Mouse (Mus musculus) liver, embryonic 16.5 days (tissue): ENCODE results near the gene Olfr729. TPM values are rescaled to one million over a fixed set of nuclear protein-coding genes. Genes with fewer than 3 reads are reported as not detected.

Experiments used
- ATAC-seq: fragments of 200-750 bp; cut with Nextera tagmentation; 2 replicates; pipeline ENCODE4 v1.8.0; 2017; ENCODE audit warnings: low read depth, mild to moderate bottlenecking, moderate number of reproducible peaks, moderate library complexity
- H3K27ac ChIP-seq: fragments of 300-500 bp; sonication (generic); 2 replicates; pipeline ENCODE4 v1.5.1; 2014; ENCODE audit warnings: mild to moderate bottlenecking, low read length
- H3K27me3 ChIP-seq: fragments of 300-500 bp; sonication (generic); 2 replicates; pipeline ENCODE4 v1.6.1; 2014; ENCODE audit warnings: low read depth, low read length, mixed read lengths; ENCODE audit not compliant: control insufficient read depth, insufficient read depth
- H3K36me3 ChIP-seq: fragments of 300-500 bp; sonication (generic); 2 replicates; pipeline ENCODE4 v1.6.1; 2014; ENCODE audit warnings: mild to moderate bottlenecking; ENCODE audit not compliant: control insufficient read depth, insufficient read depth
- H3K4me1 ChIP-seq: fragments of 300-500 bp; sonication (generic); 2 replicates; pipeline ENCODE4 v1.6.1; 2014; ENCODE audit warnings: low read depth, low read length, mixed read lengths; ENCODE audit not compliant: control insufficient read depth
- H3K4me2 ChIP-seq: fragments of 300-500 bp; sonication (generic); 2 replicates; pipeline ENCODE4 v1.6.1; 2014; ENCODE audit warnings: low read depth, low read length, mixed read lengths
- H3K4me3 ChIP-seq: fragments of 300-500 bp; sonication (generic); 2 replicates; pipeline ENCODE4 v1.5.1; 2014; ENCODE audit warnings: low read depth, mild to moderate bottlenecking, low read length
- H3K9ac ChIP-seq: fragments of 300-500 bp; sonication (generic); 2 replicates; pipeline ENCODE4 v1.6.1; 2014; ENCODE audit warnings: low read depth, low read length
- H3K9me3 ChIP-seq: fragments of 300-500 bp; sonication (generic); replicated peaks from 2 replicates; pipeline ENCODE4 v1.6.1; 2016; ENCODE audit warnings: low read length; ENCODE audit not compliant: control insufficient read depth
- WGBS: fragments of 180-500 bp; shearing (Covaris S2); extraction: QIAGEN DNeasy Blood & Tissue Kit; methylation state at CpG from one replicate; pipeline ENCODE4 v1.1.7; 2014; ENCODE audit not compliant: insufficient replicate concordance; 5-methylcytosine and 5-hydroxymethylcytosine counted together
- polyA plus RNA-seq: library from polyadenylated mRNA; unstranded; fragments of >200 nt; fragmentation: Nextera tagmentation; extraction: Ambion mirVana; gene quantifications from 2 replicates; pipeline ENCODE4 v1.2.1, GENCODE M21; 2015

The Olfr729 gene
- polyA plus RNA-seq, result not detected in 2 replicates

- Histone ChIP-seq H3K4me1 (no peaks in the 10 kb centered on the region), H3K27me3 (no peaks in the 10 kb centered on the region), H3K4me2 (no peak within 1 kb of the TSS), H3K9me3 (no peaks in the 10 kb centered on the region), H3K36me3 (no peaks in the 10 kb centered on the region), H3K27ac (no peak within 1 kb of the TSS), H3K4me3 (no peak within 1 kb of the TSS), H3K9ac (no peak within 1 kb of the TSS)
- ATAC-seq, result no peak
These were observed at the start of gene Olfr729 for GRCm38 (mm10) chr14:50152810-50153209. TSS of gene Olfr729 (minus strand) at chr14:50152910.

GRCm38 (mm10) chr14:50188098-50188497, 35.4 kb upstream of the Olfr729 start, which contains the start of gene Olfr730:
TSS of gene Olfr730 (minus strand) at chr14:50188198.
- Histone ChIP-seq H3K4me1 (no peaks in the 10 kb centered on the region), H3K36me3 (no peaks in the 10 kb centered on the region), H3K27ac (no peak within 1 kb of the TSS), H3K9me3 (no peaks in the 10 kb centered on the region), H3K9ac (no peak within 1 kb of the TSS), H3K4me2 (no peak within 1 kb of the TSS), H3K4me3 (no peak within 1 kb of the TSS), H3K27me3 (no peaks in the 10 kb centered on the region)
- 34% methylated on average over 1 of the region's 1 CpGs for WGBS
- ATAC-seq, result no peak

GRCm38 (mm10) chr14:50142580-50142979, 10.1 kb downstream of the Olfr729 start, which contains the start of gene Olfr728:
TSS of gene Olfr728 (minus strand) at chr14:50142680.
- no peaks in the 10 kb centered on the region for H3K9me3 ChIP-seq
- H3K4me2 ChIP-seq, result no peak within 1 kb of the TSS
- no peaks in the 10 kb centered on the region for H3K36me3 ChIP-seq
- no peak for ATAC-seq
- H3K27me3 ChIP-seq, result no peaks in the 10 kb centered on the region
- no peaks in the 10 kb centered on the region for H3K4me1 ChIP-seq
- 70% methylated on average over 5 of the region's 5 CpGs for WGBS
- no peak within 1 kb of the TSS for H3K9ac ChIP-seq
- no peak within 1 kb of the TSS for H3K4me3 ChIP-seq
- no peak within 1 kb of the TSS for H3K27ac ChIP-seq

DNA sequence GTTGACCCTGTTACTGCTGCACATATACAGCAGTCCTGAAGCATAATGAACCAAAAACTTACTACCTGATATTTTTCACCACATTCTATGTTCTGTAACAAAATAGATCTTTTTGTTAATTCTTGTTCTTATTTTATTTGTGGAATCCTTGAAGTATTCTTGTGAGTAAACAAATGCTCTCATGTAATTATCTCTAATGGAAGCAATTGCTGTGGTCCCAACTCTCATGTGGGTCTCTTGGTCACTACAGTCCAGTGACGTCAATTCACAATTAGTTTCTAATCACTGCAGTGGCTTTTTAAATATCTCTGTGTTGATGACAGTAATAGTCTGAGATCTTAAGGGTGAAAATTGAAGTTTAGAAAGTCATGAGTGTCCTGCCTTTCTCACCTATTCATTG, 29.8 kb downstream of the Olfr729 start, which contains the start of gene Olfr727:
TSS of gene Olfr727 (plus strand) at position 301 of the 400 bp plus-strand sequence.
- Histone ChIP-seq H3K36me3 (no peaks in the 10 kb centered on the region), H3K4me1 (no peaks in the 10 kb centered on the region), H3K4me3 (no peak within 1 kb of the TSS), H3K27ac (no peak within 1 kb of the TSS), H3K9me3 (no peaks in the 10 kb centered on the region), H3K4me2 (no peak within 1 kb of the TSS), H3K27me3 (no peaks in the 10 kb centered on the region), H3K9ac (no peak within 1 kb of the TSS)
- no peak for ATAC-seq
- 66% methylated on average over 1 of the region's 1 CpGs for WGBS

Other genes starting within 250 kb of the Olfr729 start
- gene Olfr723, start 221.1 kb downstream of the Olfr729 start, polyA plus RNA-seq, result not detected in 2 replicates
- gene Olfr724, start 189.6 kb downstream of the Olfr729 start, polyA plus RNA-seq, result not detected in 2 replicates
- gene Olfr725, start 112.5 kb downstream of the Olfr729 start, polyA plus RNA-seq, result not detected in 2 replicates
- gene Olfr726, start 62.0 kb downstream of the Olfr729 start, polyA plus RNA-seq, result not detected in 2 replicates
- not detected in 2 replicates for gene Olfr727, start 29.7 kb downstream of the Olfr729 start, polyA plus RNA-seq
- gene Olfr728, start 10.2 kb downstream of the Olfr729 start, polyA plus RNA-seq, result not detected in 2 replicates
- gene Olfr730, start 35.3 kb upstream of the Olfr729 start, polyA plus RNA-seq, result not detected in 2 replicates
- gene Olfr731, start 89.0 kb upstream of the Olfr729 start, polyA plus RNA-seq, result not detected in 2 replicates
- not detected in 2 replicates for gene Olfr732, start 131.3 kb upstream of the Olfr729 start, polyA plus RNA-seq
- gene Olfr733, start 148.6 kb upstream of the Olfr729 start, polyA plus RNA-seq, result not detected in 2 replicates
- gene Olfr734, start 173.9 kb upstream of the Olfr729 start, polyA plus RNA-seq, result not detected in 2 replicates
- not detected in 2 replicates for gene Olfr735, start 196.0 kb upstream of the Olfr729 start, polyA plus RNA-seq
- gene Tlr11, start 205.0 kb upstream of the Olfr729 start, polyA plus RNA-seq, result 0.07 and 0.15 TPM in 2 replicates
- not detected in 2 replicates for gene Olfr736, start 228.3 kb upstream of the Olfr729 start, polyA plus RNA-seq